Mouse (Mus musculus) hindbrain, embryonic 15.5 days (tissue): ENCODE measurements around the gene Tnr. TPM values are rescaled to one million over a fixed set of nuclear protein-coding genes. Genes with fewer than 3 reads are reported as not detected.

Experiments
- ATAC-seq: fragments of 200-750 bp; cut with Nextera tagmentation; 2 replicates; pipeline ENCODE4 v1.8.0; 2017; ENCODE audit warnings: low read depth, moderate number of reproducible peaks, moderate TSS enrichment; ENCODE audit not compliant: low FRiP score
- H3K27ac ChIP-seq: fragments of 300-500 bp; sonication (generic); replicated peaks from 2 replicates; pipeline ENCODE4 v1.5.1; 2015; ENCODE audit warnings: mild to moderate bottlenecking, inconsistent platforms
- H3K27me3 ChIP-seq: fragments of 300-500 bp; sonication (generic); 2 replicates; pipeline ENCODE4 v1.6.1; 2015; ENCODE audit warnings: control low read depth, inconsistent platforms
- H3K36me3 ChIP-seq: fragments of 300-500 bp; sonication (generic); 2 replicates; pipeline ENCODE4 v1.6.1; 2015; ENCODE audit warnings: control low read depth, inconsistent platforms
- H3K4me1 ChIP-seq: fragments of 300-500 bp; sonication (generic); replicated peaks from 2 replicates; pipeline ENCODE4 v1.6.1; 2015; ENCODE audit warnings: control low read depth, inconsistent platforms
- H3K4me2 ChIP-seq: fragments of 300-500 bp; sonication (generic); 2 replicates; pipeline ENCODE4 v1.6.1; 2015; ENCODE audit warnings: moderate library complexity, mild to moderate bottlenecking, inconsistent platforms
- H3K4me3 ChIP-seq: fragments of 300-500 bp; sonication (generic); 2 replicates; pipeline ENCODE4 v1.5.1; 2015; ENCODE audit warnings: mild to moderate bottlenecking, inconsistent platforms
- H3K9ac ChIP-seq: fragments of 300-500 bp; sonication (generic); 2 replicates; pipeline ENCODE4 v1.6.1; 2015; ENCODE audit warnings: inconsistent platforms
- H3K9me3 ChIP-seq: fragments of 300-500 bp; sonication (generic); 2 replicates; pipeline ENCODE4 v1.6.1; 2016; ENCODE audit warnings: control low read depth, inconsistent platforms
- WGBS: fragments of 180-500 bp; shearing (Covaris S2); methylation state at CpG from one replicate; pipeline ENCODE4 v1.1.7; 2015; 5-methylcytosine and 5-hydroxymethylcytosine counted together
- polyA plus RNA-seq: library from polyadenylated mRNA; unstranded; fragments of >200 nt; fragmentation: Nextera tagmentation; extraction: Ambion mirVana; gene quantifications from 2 replicates; pipeline ENCODE4 v1.2.1, GENCODE M21; 2015

Gene Tnr
- polyA plus RNA-seq, 1 experiment from 2014 or later: 5.0 TPM

GRCm38 (mm10) chr1:159872866-159873265 is 349.3 kb downstream of the Tnr start:
- WGBS: 84% methylated on average over 3 of the region's 3 CpGs
- no peak overlapping the region for H3K9ac ChIP-seq
- H3K4me3 ChIP-seq: no peak overlapping the region
- H3K4me2 ChIP-seq: no peak overlapping the region
- no peaks in the 10 kb centered on the region for H3K9me3 ChIP-seq
- H3K4me1 ChIP-seq: no peaks in the 10 kb centered on the region
- no peaks in the 10 kb centered on the region for H3K36me3 ChIP-seq
- peaks cover 6% of the 10 kb centered on the region; the same call in 1 of the 2 replicates for H3K27me3 ChIP-seq
- no peak overlapping the region for H3K27ac ChIP-seq
- ATAC-seq: no peak

GRCm38 (mm10) chr1:159878681-159879080 is 355.1 kb downstream of the Tnr start:
- Histone ChIP-seq H3K4me1 (no peaks in the 10 kb centered on the region), H3K36me3 (no peaks in the 10 kb centered on the region), H3K9me3 (no peaks in the 10 kb centered on the region), H3K27ac (no peak overlapping the region), H3K4me3 (no peak overlapping the region), H3K9ac (no peak overlapping the region), H3K27me3 (no peaks in the 10 kb centered on the region), H3K4me2 (no peak overlapping the region)
- WGBS: 55% methylated on average over 3 of the region's 3 CpGs
- ATAC-seq: no peak

GRCm38 (mm10) chr1:159879866-159880265 is 356.3 kb downstream of the Tnr start:
- ATAC-seq: no peak
- no peak overlapping the region for H3K4me2 ChIP-seq
- no peaks in the 10 kb centered on the region for H3K36me3 ChIP-seq
- no peak overlapping the region for H3K9ac ChIP-seq
- WGBS: 80% methylated on average over 4 of the region's 4 CpGs
- H3K27me3 ChIP-seq: no peaks in the 10 kb centered on the region
- no peak overlapping the region for H3K27ac ChIP-seq
- H3K9me3 ChIP-seq: no peaks in the 10 kb centered on the region
- no peaks in the 10 kb centered on the region for H3K4me1 ChIP-seq
- H3K4me3 ChIP-seq: no peak overlapping the region

GRCm38 (mm10) chr1:159885476-159885875 is 361.9 kb downstream of the Tnr start:
- Histone ChIP-seq H3K27ac (no peak overlapping the region), H3K27me3 (no peaks in the 10 kb centered on the region), H3K9me3 (no peaks in the 10 kb centered on the region), H3K4me3 (no peak overlapping the region), H3K4me2 (no peak overlapping the region), H3K4me1 (no peaks in the 10 kb centered on the region), H3K36me3 (no peaks in the 10 kb centered on the region), H3K9ac (no peak overlapping the region)
- no peak for ATAC-seq
- WGBS: 53% methylated on average over 3 of the region's 3 CpGs

GRCm38 (mm10) chr1:159888611-159889010 is 365.0 kb downstream of the Tnr start:
- Histone ChIP-seq H3K4me2 (no peak overlapping the region), H3K36me3 (no peaks in the 10 kb centered on the region), H3K27me3 (no peaks in the 10 kb centered on the region), H3K4me3 (no peak overlapping the region), H3K9me3 (no peaks in the 10 kb centered on the region), H3K27ac (no peak overlapping the region), H3K9ac (no peak overlapping the region), H3K4me1 (no peaks in the 10 kb centered on the region)
- no peak for ATAC-seq
- 99% methylated on average over 5 of the region's 5 CpGs for WGBS

- no peak overlapping the region for H3K4me2 ChIP-seq
- ATAC-seq: no peak
- H3K4me1 ChIP-seq: no peaks in the 10 kb centered on the region
- no peak overlapping the region for H3K27ac ChIP-seq
- WGBS: 91% methylated on average over 17 of the region's 17 CpGs
- H3K27me3 ChIP-seq: no peaks in the 10 kb centered on the region
- H3K4me3 ChIP-seq: no peak overlapping the region
- H3K36me3 ChIP-seq: no peaks in the 10 kb centered on the region
- no peaks in the 10 kb centered on the region for H3K9me3 ChIP-seq
- H3K9ac ChIP-seq: no peak overlapping the region
These were observed 365.6 kb downstream of the Tnr start for GRCm38 (mm10) chr1:159889012-159889765.

- no peak for ATAC-seq
- Histone ChIP-seq H3K27ac (no peak overlapping the region), H3K9me3 (no peaks in the 10 kb centered on the region), H3K4me2 (no peak overlapping the region), H3K9ac (no peak overlapping the region), H3K4me1 (no peaks in the 10 kb centered on the region), H3K36me3 (no peaks in the 10 kb centered on the region), H3K4me3 (no peak overlapping the region), H3K27me3 (no peaks in the 10 kb centered on the region)
- 91% methylated on average over 5 of the region's 5 CpGs for WGBS
These were observed 367.0 kb downstream of the Tnr start for GRCm38 (mm10) chr1:159890524-159890923.

- no peak for ATAC-seq
- Histone ChIP-seq H3K27ac (no peak overlapping the region), H3K9me3 (no peaks in the 10 kb centered on the region), H3K4me1 (no peaks in the 10 kb centered on the region), H3K36me3 (no peaks in the 10 kb centered on the region), H3K9ac (no peak overlapping the region), H3K27me3 (no peaks in the 10 kb centered on the region), H3K4me3 (no peak overlapping the region), H3K4me2 (no peak overlapping the region)
- 81% methylated on average over 3 of the region's 3 CpGs for WGBS
These were observed 371.5 kb downstream of the Tnr start for GRCm38 (mm10) chr1:159895094-159895493.

GRCm38 (mm10) chr1:159899991-159900390 is 376.4 kb downstream of the Tnr start:
- H3K4me1 ChIP-seq: peaks cover 12% of the 10 kb centered on the region; the same call in 1 of the 2 replicates
- no peak overlapping the region for H3K9ac ChIP-seq
- no peak overlapping the region for H3K4me3 ChIP-seq
- H3K27me3 ChIP-seq: peaks cover 2% of the 10 kb centered on the region; the same call in 1 of the 2 replicates
- ATAC-seq: no peak
- no peaks in the 10 kb centered on the region for H3K36me3 ChIP-seq
- 85% methylated on average over 3 of the region's 3 CpGs for WGBS
- H3K4me2 ChIP-seq: no peak overlapping the region
- no peak overlapping the region for H3K27ac ChIP-seq
- no peaks in the 10 kb centered on the region for H3K9me3 ChIP-seq

GRCm38 (mm10) chr1:159900639-159901038 is 377.1 kb downstream of the Tnr start:
- Histone ChIP-seq H3K4me1 (peaks cover 12% of the 10 kb centered on the region; the same call in 1 of the 2 replicates), H3K9me3 (no peaks in the 10 kb centered on the region), H3K4me2 (no peak overlapping the region), H3K27ac (no peak overlapping the region), H3K9ac (no peak overlapping the region), H3K36me3 (no peaks in the 10 kb centered on the region), H3K27me3 (peaks cover 2% of the 10 kb centered on the region; the same call in 1 of the 2 replicates), H3K4me3 (no peak overlapping the region)
- ATAC-seq: no peak
- 43% methylated on average over 3 of the region's 3 CpGs for WGBS

GRCm38 (mm10) chr1:159901366-159902119 is 378.0 kb downstream of the Tnr start:
- Histone ChIP-seq H3K4me1 (peaks cover 12% of the 10 kb centered on the region; the same call in 1 of the 2 replicates), H3K36me3 (no peaks in the 10 kb centered on the region), H3K9ac (no peak overlapping the region), H3K4me2 (no peak overlapping the region), H3K4me3 (no peak overlapping the region), H3K27ac (no peak overlapping the region), H3K9me3 (no peaks in the 10 kb centered on the region), H3K27me3 (peaks cover 2% of the 10 kb centered on the region; the same call in 1 of the 2 replicates)
- WGBS: 58% methylated on average over 7 of the region's 7 CpGs
- ATAC-seq: no peak

GRCm38 (mm10) chr1:159902120-159902497 is 378.5 kb downstream of the Tnr start:
- H3K4me3 ChIP-seq: no peak overlapping the region
- ATAC-seq: no peak
- H3K9me3 ChIP-seq: no peaks in the 10 kb centered on the region
- H3K36me3 ChIP-seq: no peaks in the 10 kb centered on the region
- H3K27ac ChIP-seq: no peak overlapping the region
- WGBS: 81% methylated on average over 4 of the region's 4 CpGs
- H3K4me1 ChIP-seq: peaks cover 12% of the 10 kb centered on the region; the same call in 1 of the 2 replicates
- H3K4me2 ChIP-seq: no peak overlapping the region
- H3K27me3 ChIP-seq: peaks cover 2% of the 10 kb centered on the region; the same call in 1 of the 2 replicates
- H3K9ac ChIP-seq: no peak overlapping the region
